Mouse (Mus musculus) testis, adult 10 weeks (tissue): ENCODE results near the gene Lce1h. TPM values are rescaled to one million over a fixed set of nuclear protein-coding genes. Genes with fewer than 3 reads are reported as not detected.

Source experiments
- polyA plus RNA-seq: library from polyadenylated mRNA; stranded (reverse); fragments of 350-450 nt; fragmentation: Illumina TruSeq; extraction: RNeasy Lipid Tissue Mini Kit (QIAGEN cat#74804); gene quantifications from one replicate; pipeline ENCODE4 v1.2.3, GENCODE M21; 2014; ENCODE audit warnings: low read depth, low replicate concordance

Lce1h gene
- not detected for polyA plus RNA-seq

DNA sequence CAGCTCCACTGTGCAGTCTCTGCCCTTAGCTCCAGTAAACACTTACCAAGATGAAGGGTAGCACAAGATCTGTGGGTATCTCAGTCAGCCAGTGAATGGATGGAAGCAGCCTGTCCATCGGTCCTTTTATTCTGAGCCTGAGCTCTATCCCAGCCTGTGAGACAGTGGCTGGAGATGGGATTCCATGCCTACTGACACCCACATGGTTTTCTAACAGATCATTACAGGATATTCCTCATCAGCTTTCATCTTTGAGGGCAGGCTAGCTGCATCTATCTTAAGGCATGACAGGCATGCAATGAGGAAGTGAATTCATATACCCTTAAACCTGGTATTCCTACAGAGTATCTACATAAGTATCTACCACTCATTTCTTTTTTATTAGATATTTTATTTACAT is at the start of gene Lce1h:
Lce1h (minus strand) TSS at position 101 of the 400 bp plus-strand sequence.

DNA sequence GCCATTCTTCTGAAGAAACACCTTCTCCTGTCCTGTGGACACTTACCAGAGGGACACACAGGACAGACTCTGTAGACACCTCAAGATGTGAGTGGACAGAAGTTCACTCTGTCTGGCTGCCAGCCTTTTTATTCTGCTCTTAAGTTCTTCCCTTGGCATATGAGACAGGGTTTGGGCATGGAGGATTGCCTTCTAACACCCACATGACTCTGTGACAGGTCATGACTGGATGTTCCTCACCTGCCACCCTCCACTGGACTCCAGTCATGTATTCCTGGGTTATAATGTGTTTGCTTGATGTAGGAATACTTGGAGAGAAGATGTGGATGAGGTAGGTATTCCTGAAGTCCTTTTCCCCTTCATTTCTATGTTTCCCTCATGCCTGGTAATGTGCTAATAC is 42.9 kb upstream of the Lce1h start, which contains the start of gene Lce1k:
Lce1k (minus strand) TSS at position 101 of the 400 bp plus-strand sequence.

DNA sequence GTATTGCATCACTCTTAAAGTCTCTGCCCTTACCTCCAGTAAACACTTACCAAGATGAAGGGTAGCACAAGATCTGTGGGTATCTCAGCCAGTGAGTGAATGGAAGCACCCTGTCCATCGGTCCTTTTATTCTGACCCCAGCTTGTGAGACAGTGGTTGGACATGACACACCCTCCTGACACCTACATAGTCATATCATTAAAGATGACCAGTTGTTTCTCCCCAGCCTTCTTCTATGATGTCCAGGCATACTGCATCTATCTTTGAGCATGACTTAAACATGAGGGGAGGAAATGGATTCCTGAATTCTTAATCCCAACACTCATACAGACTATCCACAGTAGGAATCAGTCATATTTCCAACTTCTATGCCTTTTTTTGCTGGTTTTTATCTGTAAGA is 25.5 kb upstream of the Lce1h start, which contains the start of gene Lce1j:
Lce1j (minus strand) TSS at position 101 of the 400 bp plus-strand sequence.

DNA sequence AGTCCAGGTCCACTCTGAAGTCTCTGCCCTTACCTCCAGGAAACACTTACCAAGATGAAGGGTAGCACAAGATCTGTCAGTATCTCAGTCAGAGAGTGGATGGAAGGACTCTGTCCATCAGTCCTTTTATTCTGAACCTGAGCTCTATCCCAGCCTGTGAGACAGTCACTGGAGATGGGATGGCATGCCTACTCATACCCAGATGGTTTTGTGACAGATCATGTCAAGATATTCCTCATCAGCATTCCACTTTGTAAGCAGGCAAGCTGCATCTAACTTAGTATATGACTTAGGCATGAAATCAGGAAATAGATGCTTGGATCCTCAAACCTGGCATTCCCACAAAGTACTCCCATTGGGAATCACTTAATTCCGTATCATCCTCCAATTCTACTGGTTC is 13.9 kb upstream of the Lce1h start, which contains the start of gene Lce1i:
Lce1i (minus strand) TSS at position 101 of the 400 bp plus-strand sequence.

DNA sequence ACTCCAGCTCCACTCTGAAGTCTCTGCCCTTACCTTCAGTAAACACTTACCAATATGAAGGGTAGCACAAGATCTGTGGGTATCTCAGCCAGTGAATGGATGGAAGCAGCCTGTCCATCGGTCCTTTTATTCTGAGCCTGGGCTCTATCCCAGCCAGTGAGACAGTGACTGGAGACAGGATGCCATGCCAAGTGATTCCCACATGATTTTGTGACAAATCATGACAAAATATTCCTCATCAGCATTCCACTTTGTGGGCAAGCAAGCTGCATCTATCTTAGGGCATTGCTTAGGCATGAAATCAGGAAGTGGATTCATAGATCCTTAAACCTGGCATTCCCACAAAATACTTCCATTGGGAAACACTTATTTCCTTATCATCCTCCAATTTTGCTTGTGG is 12.6 kb downstream of the Lce1h start, which contains the start of gene Lce1g:
Lce1g (minus strand) TSS at position 101 of the 400 bp plus-strand sequence.

DNA sequence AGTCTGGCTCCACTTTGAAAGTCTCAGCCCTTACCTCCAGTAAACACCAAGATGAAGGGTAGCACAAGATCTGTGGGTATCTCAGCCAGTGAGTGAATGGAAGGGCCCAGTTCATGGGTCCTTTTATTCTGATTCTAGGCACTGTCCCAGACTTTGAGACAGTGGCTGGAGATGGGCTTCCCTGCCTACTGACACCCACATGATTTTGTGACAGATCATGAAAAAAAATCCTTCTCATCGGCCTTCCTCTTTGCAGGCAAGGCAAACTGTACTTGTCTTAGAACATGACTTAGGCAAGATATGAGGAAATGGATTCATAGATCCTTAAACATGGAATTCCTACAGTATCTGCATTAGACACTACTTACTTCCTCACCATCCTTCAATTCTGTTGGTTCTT is 25.9 kb downstream of the Lce1h start, which contains the start of gene Gm38119:
Gm38119 (minus strand) TSS at position 101 of the 400 bp plus-strand sequence.

DNA sequence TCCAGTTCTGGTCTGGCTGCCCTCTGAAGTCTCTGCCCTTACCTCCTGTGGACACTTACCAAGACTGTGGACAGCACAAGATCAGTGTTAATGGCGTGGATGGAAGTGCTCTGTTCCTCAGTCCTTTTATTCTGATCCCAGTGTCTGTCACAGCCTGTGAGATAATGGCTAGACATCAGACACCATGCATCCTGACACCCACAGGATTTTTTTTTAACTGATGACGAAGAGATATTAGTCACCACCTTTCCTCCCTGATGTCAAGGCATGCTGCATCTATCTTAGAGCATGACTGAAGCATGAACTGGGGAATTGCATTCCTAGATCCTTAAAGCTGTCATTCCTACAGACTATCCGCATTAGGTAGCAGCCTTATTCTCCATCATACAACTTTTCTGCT is 44.6 kb downstream of the Lce1h start, which contains the start of gene Lce1f:
Lce1f (minus strand) TSS at position 101 of the 400 bp plus-strand sequence.

Other genes with a start within 250 kb of the Lce1h start
- not detected for gene 2310046K23Rik, start 230.6 kb downstream of the Lce1h start, polyA plus RNA-seq
- 0.21 TPM for gene Ivl, start 191.3 kb downstream of the Lce1h start, polyA plus RNA-seq
- 4,960 TPM for gene Smcp, start 176.1 kb downstream of the Lce1h start, polyA plus RNA-seq
- gene 2210017I01Rik, start 157.6 kb downstream of the Lce1h start, polyA plus RNA-seq = 0.48 TPM
- gene Lce6a, start 143.4 kb downstream of the Lce1h start, polyA plus RNA-seq = 2.4 TPM
- not detected for gene Lce1a1, start 116.8 kb downstream of the Lce1h start, polyA plus RNA-seq
- gene Lce1b, start 108.1 kb downstream of the Lce1h start, polyA plus RNA-seq = not detected
- not detected for gene Lce1a2, start 94.8 kb downstream of the Lce1h start, polyA plus RNA-seq
- not detected for gene Lce1c, start 85.8 kb downstream of the Lce1h start, polyA plus RNA-seq
- gene Lce1d, start 77.9 kb downstream of the Lce1h start, polyA plus RNA-seq = not detected
- gene Lce1e, start 56.0 kb downstream of the Lce1h start, polyA plus RNA-seq = not detected
- gene Lce1f, start 44.7 kb downstream of the Lce1h start, polyA plus RNA-seq = not detected
- gene Gm38119, start 26.0 kb downstream of the Lce1h start, polyA plus RNA-seq = not detected
- not detected for gene Lce1g, start 12.7 kb downstream of the Lce1h start, polyA plus RNA-seq
- not detected for gene Lce1i, start 13.8 kb upstream of the Lce1h start, polyA plus RNA-seq
- gene Lce1j, start 25.4 kb upstream of the Lce1h start, polyA plus RNA-seq = not detected
- not detected for gene Lce1k, start 42.8 kb upstream of the Lce1h start, polyA plus RNA-seq
- not detected for gene Kprp, start 62.2 kb upstream of the Lce1h start, polyA plus RNA-seq
- gene Lce1l, start 86.2 kb upstream of the Lce1h start, polyA plus RNA-seq = not detected
- gene 2310050C09Rik, start 105.2 kb upstream of the Lce1h start, polyA plus RNA-seq = not detected
- gene Lce3a, start 161.2 kb upstream of the Lce1h start, polyA plus RNA-seq = not detected
- gene Lce3b, start 167.9 kb upstream of the Lce1h start, polyA plus RNA-seq = not detected
- gene Lce3c, start 179.4 kb upstream of the Lce1h start, polyA plus RNA-seq = not detected
- not detected for gene Lce3d, start 192.3 kb upstream of the Lce1h start, polyA plus RNA-seq
- gene Lce3e, start 202.0 kb upstream of the Lce1h start, polyA plus RNA-seq = not detected
- not detected for gene Lce3f, start 227.2 kb upstream of the Lce1h start, polyA plus RNA-seq